Mouse (Mus musculus): ENCODE data around the gene Ybx1. TPM values are rescaled to one million over a fixed set of nuclear protein-coding genes. Genes with fewer than 3 reads are reported as not detected.
"Not testable (repeated sequence)": the region's sequence is repeated elsewhere in the genome, so short reads cannot be mapped to it uniquely, and the experiment has no call there.

Ybx1 gene
- polyA plus RNA-seq, 1 experiment: 226 TPM

- Histone ChIP-seq H3K27ac (ENCODE audit: insufficient read depth, low read length) (no peak overlapping the region), H3K4me1 (ENCODE audit: control insufficient read depth, insufficient read depth, low read length) (no peaks in the 10 kb centered on the region), H3K4me3 (ENCODE audit: insufficient read depth, low read length) (no peak overlapping the region)
- no peak for TF ChIP-seq POLR2A (IDR thresholded peaks at IDR 0.05; ENCODE audit: extremely low read depth, insufficient read depth, low read length)
- no peak for TF ChIP-seq CTCF (IDR thresholded peaks at IDR 0.05; ENCODE audit: extremely low read depth, insufficient read depth, low read length)
Measured at GRCm38 (mm10) chr4:119301777-119302176, 7.4 kb upstream of the Ybx1 start.

GRCm38 (mm10) chr4:119300761-119301160 is 6.4 kb upstream of the Ybx1 start:
- Histone ChIP-seq H3K27ac (ENCODE audit: insufficient read depth, low read length) (no peak overlapping the region), H3K4me1 (ENCODE audit: control insufficient read depth, insufficient read depth, low read length) (no peaks in the 10 kb centered on the region), H3K4me3 (ENCODE audit: insufficient read depth, low read length) (no peak overlapping the region)
- no peak for TF ChIP-seq POLR2A (IDR thresholded peaks at IDR 0.05; ENCODE audit: extremely low read depth, insufficient read depth, low read length)
- no peak for TF ChIP-seq CTCF (IDR thresholded peaks at IDR 0.05; ENCODE audit: extremely low read depth, insufficient read depth, low read length)

GRCm38 (mm10) chr4:119297361-119297760 is 3.0 kb upstream of the Ybx1 start:
- H3K4me1 ChIP-seq (ENCODE audit: control insufficient read depth, insufficient read depth, low read length): peaks cover 3% of the 10 kb centered on the region; the same call in 1 of the 2 replicates
- TF ChIP-seq CTCF (IDR thresholded peaks at IDR 0.05; ENCODE audit: extremely low read depth, insufficient read depth, low read length): no peak
- TF ChIP-seq POLR2A (IDR thresholded peaks at IDR 0.05; ENCODE audit: extremely low read depth, insufficient read depth, low read length): no peak
- no peak overlapping the region for H3K4me3 ChIP-seq (ENCODE audit: insufficient read depth, low read length)
- H3K27ac ChIP-seq (ENCODE audit: insufficient read depth, low read length): no peak overlapping the region

- H3K4me3 ChIP-seq (ENCODE audit: insufficient read depth, low read length): peak overlapping the region; percentile 87
Measured at GRCm38 (mm10) chr4:119295134-119295453, 690 bp upstream of the Ybx1 start.

GRCm38 (mm10) chr4:119293574-119294258 is 688 bp downstream of the Ybx1 start:
- H3K4me1 ChIP-seq (ENCODE audit: control insufficient read depth, insufficient read depth, low read length): peaks cover 5% of the 10 kb centered on the region; the same call in 1 of the 2 replicates
- TF ChIP-seq POLR2A (IDR thresholded peaks at IDR 0.05; ENCODE audit: extremely low read depth, insufficient read depth, low read length): no peak
- TF ChIP-seq CTCF (IDR thresholded peaks at IDR 0.05; ENCODE audit: extremely low read depth, insufficient read depth, low read length): no peak
- no peak overlapping the region for H3K27ac ChIP-seq (ENCODE audit: insufficient read depth, low read length)
- H3K4me3 ChIP-seq (ENCODE audit: insufficient read depth, low read length): peak overlapping the region; percentile 87

More at GRCm38 (mm10) chr4:119295134-119295453, 690 bp upstream of the Ybx1 start:
- Histone ChIP-seq H3K4me1 (ENCODE audit: control insufficient read depth, insufficient read depth, low read length) (peaks cover 3% of the 10 kb centered on the region; the same call in 1 of the 2 replicates), H3K27ac (ENCODE audit: insufficient read depth, low read length) (peak overlapping the region; percentile 88; the same call in 1 of the 2 replicates)
- TF ChIP-seq CTCF (IDR thresholded peaks at IDR 0.05; ENCODE audit: extremely low read depth, insufficient read depth, low read length) (no peak), POLR2A (IDR thresholded peaks at IDR 0.05; ENCODE audit: extremely low read depth, insufficient read depth, low read length) (no peak)

- peak overlapping the region; percentile 87 for H3K4me3 ChIP-seq (ENCODE audit: insufficient read depth, low read length)
- H3K4me1 ChIP-seq (ENCODE audit: control insufficient read depth, insufficient read depth, low read length): peaks cover 5% of the 10 kb centered on the region; the same call in 1 of the 2 replicates
- H3K27ac ChIP-seq (ENCODE audit: insufficient read depth, low read length): no peak overlapping the region
- TF ChIP-seq POLR2A (IDR thresholded peaks at IDR 0.05; ENCODE audit: extremely low read depth, insufficient read depth, low read length) (no peak), CTCF (IDR thresholded peaks at IDR 0.05; ENCODE audit: extremely low read depth, insufficient read depth, low read length) (no peak)
Measured at GRCm38 (mm10) chr4:119292771-119293573, 1.4 kb downstream of the Ybx1 start.

- H3K4me1 ChIP-seq (ENCODE audit: control insufficient read depth, insufficient read depth, low read length): peaks cover 5% of the 10 kb centered on the region; the same call in 1 of the 2 replicates
- peak overlapping the region; percentile 87; the same call in 1 of the 2 replicates for H3K4me3 ChIP-seq (ENCODE audit: insufficient read depth, low read length)
- H3K27ac ChIP-seq (ENCODE audit: insufficient read depth, low read length): no peak overlapping the region
- TF ChIP-seq CTCF (IDR thresholded peaks at IDR 0.05; ENCODE audit: extremely low read depth, insufficient read depth, low read length) (no peak), POLR2A (IDR thresholded peaks at IDR 0.05; ENCODE audit: extremely low read depth, insufficient read depth, low read length) (no peak)
Measured at GRCm38 (mm10) chr4:119291921-119292320, 2.5 kb downstream of the Ybx1 start.

GRCm38 (mm10) chr4:119285336-119285735 is 9.1 kb downstream of the Ybx1 start:
- 0 out of 2 replicates have a peak, but pooled peaks cover 2% of the 10 kb centered on the region for H3K4me1 ChIP-seq (ENCODE audit: control insufficient read depth, insufficient read depth, low read length)
- no peak for TF ChIP-seq POLR2A (IDR thresholded peaks at IDR 0.05; ENCODE audit: extremely low read depth, insufficient read depth, low read length)
- TF ChIP-seq CTCF (IDR thresholded peaks at IDR 0.05; ENCODE audit: extremely low read depth, insufficient read depth, low read length): no peak
- no peak overlapping the region for H3K27ac ChIP-seq (ENCODE audit: insufficient read depth, low read length)

GRCm38 (mm10) chr4:119284861-119285260 is 9.5 kb downstream of the Ybx1 start:
- no peak for TF ChIP-seq POLR2A (IDR thresholded peaks at IDR 0.05; ENCODE audit: extremely low read depth, insufficient read depth, low read length)
- TF ChIP-seq CTCF (IDR thresholded peaks at IDR 0.05; ENCODE audit: extremely low read depth, insufficient read depth, low read length): no peak
- 0 out of 2 replicates have a peak, but pooled peaks cover 2% of the 10 kb centered on the region for H3K4me1 ChIP-seq (ENCODE audit: control insufficient read depth, insufficient read depth, low read length)
- no peak overlapping the region for H3K27ac ChIP-seq (ENCODE audit: insufficient read depth, low read length)
- H3K4me3 ChIP-seq (ENCODE audit: insufficient read depth, low read length): no peak overlapping the region

More at GRCm38 (mm10) chr4:119285336-119285735, 9.1 kb downstream of the Ybx1 start:
- H3K4me3 ChIP-seq (ENCODE audit: insufficient read depth, low read length): no peak overlapping the region

- H3K4me3 ChIP-seq (ENCODE audit: insufficient read depth, low read length); H3K4me1 ChIP-seq (ENCODE audit: control insufficient read depth, insufficient read depth, low read length); H3K27ac ChIP-seq (ENCODE audit: insufficient read depth, low read length): not testable (repeated sequence)
Measured at GRCm38 (mm10) chr4:119278784-119279183, 15.6 kb downstream of the Ybx1 start.

Measured in cortical plate, adult 2 months (tissue).